In the genomic region with DNA sequence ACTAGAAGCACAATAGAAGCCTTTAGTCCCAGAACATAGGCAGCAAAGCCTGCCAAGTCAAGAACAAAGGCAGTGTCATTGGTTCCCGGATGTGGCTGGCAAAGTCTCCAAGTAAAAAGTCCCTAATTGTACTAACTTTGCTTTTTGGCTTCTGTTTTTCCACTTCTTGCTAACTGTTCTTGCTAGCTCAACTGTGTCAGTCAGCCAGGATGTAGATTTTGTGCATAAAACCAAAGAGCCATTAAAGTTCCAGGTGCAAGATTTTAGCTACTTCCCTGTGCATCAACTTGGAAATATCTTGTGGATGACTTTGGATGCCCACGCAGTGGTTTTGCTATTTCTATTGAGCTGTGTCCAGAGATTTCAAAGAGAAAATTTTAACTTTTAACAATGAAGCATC, we compare ENCODE assay signal across 24 mouse cellular contexts.
"Had no signal": no experiment of that assay in that cellular context is flagged by ENCODE, and none has a peak within 500 bp of the region (broad histone marks: within the 10 kb centered on the region; RNA-seq: fewer than 3 reads in every experiment).

No protein-coding gene starts in this region.

- H3K9ac ChIP-seq: heart, embryonic 13.5 days; heart, embryonic 15.5 days; hindbrain, embryonic 12.5 days; hindbrain, embryonic 14.5 days; kidney, embryonic 15.5 days; limb, embryonic 13.5 days; limb, embryonic 15.5 days; liver, embryonic 12.5 days had no signal

- H3K9me3 ChIP-seq: heart, embryonic 13.5 days; heart, embryonic 15.5 days; hindbrain, embryonic 12.5 days; kidney, embryonic 15.5 days; limb, embryonic 13.5 days; limb, embryonic 15.5 days; liver, embryonic 12.5 days had no signal

- DNase-seq: gastrocnemius, postnatal 14 days; gastrocnemius, postnatal 36 days; heart, adult 11 months; heart, adult 2 months; heart, postnatal 14 days; heart, postnatal 36 days; kidney, adult 11 months; kidney, adult 2 months; kidney, adult 9 months; kidney, postnatal 14 days; kidney, postnatal 36 days; left cerebral cortex, postnatal 4 days had no signal

- H3K27ac ChIP-seq: heart, adult 2 months; heart, embryonic 13.5 days; heart, embryonic 15.5 days; hindbrain, embryonic 12.5 days; hindbrain, embryonic 14.5 days; kidney, embryonic 15.5 days; kidney, postnatal 0 days; limb, embryonic 13.5 days; limb, embryonic 15.5 days; liver, embryonic 12.5 days had no signal

- H3K36me3 ChIP-seq: heart, embryonic 13.5 days; heart, embryonic 15.5 days; hindbrain, embryonic 12.5 days; kidney, embryonic 15.5 days; limb, embryonic 13.5 days; limb, embryonic 15.5 days; liver, embryonic 12.5 days had no signal

- H3K4me2 ChIP-seq: heart, embryonic 11.5 days; heart, embryonic 13.5 days; heart, embryonic 15.5 days; hindbrain, embryonic 12.5 days; hindbrain, embryonic 14.5 days; kidney, embryonic 15.5 days; limb, embryonic 13.5 days; limb, embryonic 15.5 days; liver, embryonic 12.5 days had no signal

- H3K4me1 ChIP-seq: heart, embryonic 13.5 days; heart, embryonic 15.5 days; hindbrain, embryonic 12.5 days; kidney, embryonic 15.5 days; limb, embryonic 13.5 days; limb, embryonic 15.5 days; liver, embryonic 12.5 days had no signal

- H3K27me3 ChIP-seq: heart, embryonic 13.5 days; heart, embryonic 15.5 days; hindbrain, embryonic 12.5 days; kidney, embryonic 15.5 days; limb, embryonic 13.5 days; limb, embryonic 15.5 days; liver, embryonic 12.5 days had no signal

- H3K4me3 ChIP-seq: heart, adult 2 months; heart, embryonic 13.5 days; heart, embryonic 15.5 days; hindbrain, embryonic 12.5 days; kidney, embryonic 15.5 days; limb, embryonic 13.5 days; limb, embryonic 15.5 days; liver, embryonic 12.5 days had no signal

- ATAC-seq: hindbrain, embryonic 16.5 days; intestine, embryonic 16.5 days; liver, embryonic 12.5 days had no signal
